Mouse (Mus musculus): ENCODE results near the gene Bach2.
A peak's percentile ranks its signal among the peaks of the same experiment; 100 is the strongest.

The Bach2 gene

GRCm38 (mm10) chr4:32506306-32506808 lies 267.8 kb downstream of the Bach2 start:
- no peak for DNase-seq

GRCm38 (mm10) chr4:32507041-32507440 lies 268.4 kb downstream of the Bach2 start:
- DNase-seq = peak; percentile 44

DNA sequence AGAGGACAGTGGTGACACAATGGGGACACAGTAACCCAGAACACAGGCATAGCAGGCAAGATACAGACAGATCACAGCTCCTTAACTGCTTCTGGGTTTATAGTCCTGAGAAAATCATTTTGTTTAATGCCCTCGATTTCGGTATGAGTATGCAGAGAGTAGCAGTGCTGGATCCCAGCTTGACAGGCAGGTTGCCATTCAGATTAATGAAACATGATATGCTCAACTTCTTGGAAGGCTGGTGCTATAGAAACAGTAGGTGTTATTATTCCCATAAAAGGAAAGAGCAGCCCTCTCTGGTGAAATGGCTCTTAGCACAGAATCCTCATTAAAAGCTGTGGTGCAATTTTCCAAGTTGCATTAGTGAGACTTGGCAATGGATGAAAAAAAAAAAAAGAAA lies 270.0 kb downstream of the Bach2 start:
- no peak for DNase-seq

DNA sequence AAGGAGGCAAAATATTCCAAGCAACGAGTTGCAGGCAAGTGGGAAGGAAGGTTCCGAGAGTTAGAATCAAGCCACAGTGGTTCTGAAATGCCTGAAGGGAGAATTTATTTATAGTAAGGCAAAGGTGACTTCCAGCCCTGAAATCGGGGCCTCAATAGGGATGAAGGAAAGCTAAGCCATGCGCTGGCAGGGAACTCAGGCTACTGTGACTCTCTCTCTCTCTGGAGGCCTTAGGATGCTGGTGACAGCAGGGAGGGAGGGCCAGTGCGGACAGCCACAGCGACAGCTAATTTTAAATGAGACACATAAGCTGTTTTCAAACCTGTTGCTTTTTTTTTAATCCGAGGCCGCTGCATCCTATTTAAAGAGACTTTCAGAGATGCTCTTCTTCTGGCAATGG lies 270.4 kb downstream of the Bach2 start:
- no peak for DNase-seq

- DNase-seq = no peak
Observed at GRCm38 (mm10) chr4:32509832-32510612, 271.4 kb downstream of the Bach2 start.

DNA sequence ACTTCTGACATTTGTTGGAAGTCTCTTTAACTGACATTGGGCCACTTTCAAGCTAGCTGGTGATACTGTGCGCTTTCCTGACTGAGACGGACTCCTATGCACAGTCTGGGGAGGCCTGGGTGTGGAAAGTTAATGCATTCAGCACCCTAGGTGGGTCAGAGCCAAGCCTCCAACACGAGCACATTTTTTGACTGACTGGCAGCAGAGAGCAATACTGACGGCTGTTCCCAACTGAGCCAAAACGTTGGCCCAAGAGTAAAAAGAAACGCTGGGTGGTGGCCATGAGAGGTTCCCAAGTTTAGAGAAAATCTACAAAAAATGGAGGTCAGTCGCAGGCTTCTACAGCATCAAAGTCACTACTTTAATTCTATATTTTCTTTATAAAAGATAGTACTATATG lies 272.3 kb downstream of the Bach2 start:
- DNase-seq = no peak

- DNase-seq = no peak
Observed at GRCm38 (mm10) chr4:32516126-32516525, 277.5 kb downstream of the Bach2 start.

- DNase-seq = no peak
Observed at GRCm38 (mm10) chr4:32518842-32519578, 280.4 kb downstream of the Bach2 start.

DNA sequence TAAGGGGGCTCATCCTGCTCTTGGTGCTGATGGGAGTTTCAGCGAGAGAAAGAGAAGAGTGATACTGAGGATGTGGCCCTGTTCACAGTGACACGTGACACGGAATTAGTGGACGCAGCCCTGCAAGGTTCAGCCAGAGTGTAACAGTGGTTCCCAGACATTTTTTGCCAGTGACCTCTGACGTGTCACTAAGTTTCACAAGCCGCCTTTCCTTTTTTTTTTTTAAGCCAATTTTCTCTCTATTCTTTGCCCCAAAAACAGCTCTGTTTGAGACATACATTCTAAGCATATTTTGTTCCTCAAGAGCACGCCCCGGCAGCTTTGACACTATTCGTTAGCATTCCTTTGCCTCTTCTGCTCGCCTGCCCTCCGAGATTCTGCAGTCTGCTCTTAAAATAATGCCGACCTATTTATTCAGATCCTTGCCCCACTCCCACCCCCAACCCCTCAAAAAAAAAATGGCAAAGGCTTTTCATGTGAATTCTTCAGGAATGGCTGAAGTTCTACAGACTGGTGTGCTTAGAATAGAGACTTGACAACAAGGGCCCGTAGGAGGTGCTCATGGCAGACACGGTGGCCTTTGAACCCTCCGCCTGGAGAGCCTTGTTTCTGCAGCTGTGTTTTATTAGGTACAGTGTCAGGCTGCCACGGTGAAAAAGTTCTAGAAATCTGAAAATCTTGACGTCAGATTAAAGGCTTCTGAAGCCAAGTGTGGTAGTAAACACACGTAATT lies 282.2 kb downstream of the Bach2 start:
- peak; percentile 63 for DNase-seq

DNA sequence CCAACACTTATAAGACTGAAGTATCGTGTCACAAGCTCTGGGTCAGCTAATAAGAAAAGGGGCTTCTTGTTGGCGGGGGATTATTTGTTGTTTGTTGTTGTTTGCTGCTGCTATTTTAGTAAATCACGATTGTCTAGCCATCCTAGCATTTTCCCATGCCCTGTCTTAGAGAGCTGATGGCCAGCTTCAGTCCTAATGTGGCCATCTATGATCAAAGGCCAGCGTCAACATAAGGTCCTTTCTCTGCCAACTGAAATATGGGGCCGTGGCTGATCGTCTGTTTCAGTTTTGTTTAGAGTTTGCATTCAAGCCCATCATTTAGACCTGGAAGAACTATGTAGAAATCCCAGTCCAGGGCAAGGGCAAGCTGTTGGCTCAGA lies 282.7 kb downstream of the Bach2 start:
- no peak for DNase-seq

DNA sequence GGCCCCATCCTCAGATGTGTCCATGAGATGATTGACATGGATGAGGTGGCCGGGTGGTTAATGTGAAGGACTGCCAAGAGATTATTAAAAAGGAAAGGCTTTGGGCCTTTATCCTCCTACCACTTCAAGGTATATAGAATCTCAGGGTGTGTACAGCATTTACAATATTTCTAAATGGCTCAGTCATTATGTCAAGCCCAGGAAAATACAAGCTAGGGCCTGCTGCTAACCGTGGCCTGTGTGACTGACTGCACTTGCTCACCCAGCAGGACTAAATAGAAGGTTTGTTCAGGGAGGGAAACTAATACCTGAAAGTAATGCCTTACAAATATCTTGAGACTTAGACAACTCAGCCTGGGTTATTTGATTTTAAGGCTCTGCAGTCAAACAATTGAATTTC lies 283.4 kb downstream of the Bach2 start:
- no peak for DNase-seq

DNA sequence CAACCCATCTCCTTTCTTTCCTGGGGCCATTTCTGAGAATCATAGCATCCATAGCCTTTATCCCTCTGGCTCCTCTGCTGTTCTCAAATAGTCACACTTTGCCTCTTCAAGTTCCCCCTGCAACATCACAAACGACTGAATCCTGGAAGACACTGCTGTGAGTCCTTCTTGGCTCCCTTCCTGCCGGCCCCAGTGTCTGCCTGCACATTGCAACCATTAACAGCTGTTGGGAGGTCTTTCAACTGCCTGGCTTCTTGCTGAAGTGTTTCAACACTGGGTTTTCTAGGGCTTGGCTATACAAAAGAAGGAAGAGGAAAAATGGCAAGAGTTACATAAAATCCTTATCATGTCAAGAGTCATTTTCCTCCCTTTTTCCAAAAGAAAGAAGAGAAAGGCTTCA lies 285.7 kb downstream of the Bach2 start:
- peak; percentile 31 for DNase-seq

- DNase-seq = no peak
Observed at GRCm38 (mm10) chr4:32525000-32525399, 286.4 kb downstream of the Bach2 start.

DNA sequence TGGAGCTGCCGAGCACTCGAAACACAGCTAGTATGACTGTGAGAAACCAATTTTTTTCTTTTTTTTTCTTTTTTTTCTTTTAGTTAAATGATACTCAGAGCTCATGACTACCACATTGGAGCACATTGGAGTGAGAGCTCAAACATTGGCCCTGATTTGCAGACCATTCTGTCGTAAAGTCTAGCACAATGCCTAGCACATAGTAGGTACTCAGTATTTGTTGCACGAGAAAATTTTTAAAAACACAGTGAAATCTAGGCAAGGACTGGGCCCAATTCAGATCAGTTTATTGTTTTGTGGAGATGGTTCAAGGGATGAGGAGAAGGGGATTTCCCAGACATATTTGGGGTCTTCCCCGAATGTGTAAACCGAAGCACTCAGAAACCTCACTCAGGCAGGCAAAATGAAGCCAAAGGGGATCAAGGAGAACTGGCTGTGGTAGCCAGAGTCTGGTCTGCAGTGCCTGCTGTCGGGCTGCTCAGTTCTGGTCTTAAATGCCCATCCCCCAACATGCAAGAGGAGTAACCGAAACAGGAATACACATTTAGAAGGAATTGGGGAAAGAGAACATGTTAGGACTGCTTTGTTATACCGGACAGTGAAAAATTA lies 287.7 kb downstream of the Bach2 start:
- DNase-seq = no peak

DNA sequence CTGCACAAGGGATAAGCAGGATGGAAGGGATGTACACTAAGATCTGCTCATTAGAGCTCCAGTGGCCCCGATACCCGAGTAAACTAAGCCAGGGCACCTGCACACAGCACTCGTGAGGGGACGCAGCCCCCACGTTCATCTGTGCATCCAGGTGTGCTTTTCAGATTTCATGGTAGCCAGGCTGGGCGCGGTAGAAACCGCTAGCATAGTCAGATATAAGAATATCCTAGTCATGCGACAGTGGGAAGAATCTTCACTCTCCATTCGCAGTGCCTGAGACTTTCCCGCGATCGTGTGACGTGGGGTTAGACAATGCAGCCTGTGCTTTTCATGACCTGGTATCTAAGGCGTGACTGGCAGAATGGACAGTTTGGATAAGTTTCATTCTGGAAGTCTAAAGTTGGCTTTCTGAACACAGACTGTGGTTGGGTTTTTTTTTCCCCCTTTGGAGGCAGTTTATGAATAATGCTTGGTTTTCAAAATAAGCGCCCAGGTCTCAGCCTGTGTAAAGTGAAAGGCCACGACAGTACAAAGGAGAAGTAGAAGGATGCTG lies 290.9 kb downstream of the Bach2 start:
- no peak for DNase-seq

GRCm38 (mm10) chr4:32530421-32530920 lies 291.9 kb downstream of the Bach2 start:
- no peak for DNase-seq

DNA sequence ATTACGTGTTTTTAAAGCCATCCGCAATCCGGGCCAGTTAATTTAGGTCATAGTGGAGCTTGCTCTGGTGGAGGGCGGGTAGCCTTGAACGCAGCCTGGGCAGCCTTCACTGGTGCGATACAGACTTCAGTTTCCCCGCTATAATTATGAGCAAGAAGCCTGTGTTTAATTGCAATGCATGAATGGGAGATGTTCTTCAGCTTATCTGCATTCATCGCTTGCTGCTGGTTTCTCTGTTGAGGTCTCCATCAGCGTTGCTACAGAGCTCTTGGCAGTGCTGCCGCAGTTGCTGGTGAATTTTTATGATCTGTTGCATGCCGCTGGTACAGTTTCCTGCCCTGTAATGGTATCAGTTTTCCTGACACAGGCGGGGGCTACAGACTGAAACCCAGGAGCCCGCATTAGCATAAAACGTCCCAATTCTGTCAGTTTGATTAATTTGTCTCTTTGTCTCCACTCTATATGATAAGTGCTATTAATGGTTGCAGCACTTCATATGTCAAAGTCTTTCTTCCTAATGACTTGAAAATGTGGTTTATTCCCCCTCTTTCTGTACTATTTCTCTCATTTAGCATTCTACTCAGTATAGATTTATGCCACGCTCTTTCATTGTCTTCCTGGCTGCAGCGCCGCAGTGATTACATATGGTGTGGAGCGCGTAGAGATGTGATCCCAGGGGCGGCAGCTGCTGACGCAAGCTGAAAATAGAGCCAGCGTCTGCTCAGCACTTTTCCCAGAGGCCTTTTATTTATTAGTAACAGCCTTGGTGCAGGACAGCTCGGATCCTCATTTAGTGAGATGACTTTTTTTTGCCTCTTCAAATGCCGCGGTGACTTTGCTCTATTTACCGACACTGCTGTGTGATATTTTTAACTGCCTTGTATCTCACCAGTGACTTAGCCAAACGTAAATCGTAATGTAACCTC lies 292.6 kb downstream of the Bach2 start:
- DNase-seq = peak; percentile 68

GRCm38 (mm10) chr4:32532079-32532478 lies 293.5 kb downstream of the Bach2 start:
- DNase-seq = no peak

DNA sequence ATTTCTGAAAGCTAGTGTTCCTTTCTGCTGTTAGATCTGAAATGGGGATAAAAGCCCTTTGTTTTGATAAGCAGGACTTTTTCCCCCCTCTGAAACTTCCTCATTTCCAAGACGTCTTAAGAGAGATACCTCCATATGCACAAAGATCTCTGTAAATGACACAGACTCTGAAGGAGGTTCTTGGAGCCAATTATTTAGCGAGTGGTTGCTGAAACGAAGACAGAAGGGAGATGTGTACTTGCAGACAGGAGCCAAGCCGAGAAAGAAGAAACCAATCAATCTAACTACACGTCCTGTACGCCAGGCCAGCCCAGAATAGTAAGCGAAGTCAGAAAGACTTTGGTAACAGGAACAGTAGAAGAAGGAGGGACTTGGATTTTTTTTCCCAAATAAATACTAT lies 295.1 kb downstream of the Bach2 start:
- DNase-seq = no peak

- no peak for DNase-seq
Observed at GRCm38 (mm10) chr4:32535626-32536025, 297.0 kb downstream of the Bach2 start.

GRCm38 (mm10) chr4:32536870-32537508 lies 298.4 kb downstream of the Bach2 start:
- DNase-seq = peak; percentile 33
